Mouse (Mus musculus) stomach, embryonic 16.5 days (tissue): ENCODE results near the gene Hes6. TPM values are rescaled to one million over a fixed set of nuclear protein-coding genes. Genes with fewer than 3 reads are reported as not detected.

Experiments used
- ATAC-seq: fragments of 200-750 bp; cut with Nextera tagmentation; 2 replicates; pipeline ENCODE4 v1.8.0; 2017; ENCODE audit warnings: moderate number of reproducible peaks, moderate TSS enrichment; ENCODE audit not compliant: insufficient read depth, low FRiP score
- H3K27ac ChIP-seq: fragments of 300-500 bp; sonication (generic); 2 replicates; pipeline ENCODE4 v1.5.1; 2014; ENCODE audit warnings: low read length
- H3K27me3 ChIP-seq: fragments of 300-500 bp; sonication (generic); 2 replicates; pipeline ENCODE4 v1.6.1; 2014; ENCODE audit warnings: low read length, control low read depth, mixed read lengths; ENCODE audit not compliant: control insufficient read depth, insufficient read depth
- H3K36me3 ChIP-seq: fragments of 300-500 bp; sonication (generic); 2 replicates; pipeline ENCODE4 v1.6.1; 2014; ENCODE audit warnings: low read length; ENCODE audit not compliant: control insufficient read depth, insufficient read depth
- H3K4me1 ChIP-seq: fragments of 300-500 bp; sonication (generic); 2 replicates; pipeline ENCODE4 v1.6.1; 2014; ENCODE audit warnings: low read length, control low read depth, mixed read lengths; ENCODE audit not compliant: control insufficient read depth, insufficient read depth
- H3K4me2 ChIP-seq: fragments of 300-500 bp; sonication (generic); 2 replicates; pipeline ENCODE4 v1.6.1; 2014; ENCODE audit warnings: low read depth, low read length, mixed read lengths
- H3K4me3 ChIP-seq: fragments of 300-500 bp; sonication (generic); replicated peaks from 2 replicates; pipeline ENCODE4 v1.5.1; 2014; ENCODE audit warnings: mild to moderate bottlenecking, low read length
- H3K9ac ChIP-seq: fragments of 300-500 bp; sonication (generic); 2 replicates; pipeline ENCODE4 v1.6.1; 2014; ENCODE audit warnings: low read length
- H3K9me3 ChIP-seq: fragments of 300-500 bp; sonication (generic); replicated peaks from 2 replicates; pipeline ENCODE4 v1.6.1; 2016; ENCODE audit warnings: low read length, control low read depth; ENCODE audit not compliant: control insufficient read depth
- WGBS: fragments of 180-500 bp; shearing (Covaris S2); extraction: QIAGEN DNeasy Blood & Tissue Kit; methylation state at CpG from one replicate; pipeline ENCODE4 v1.1.7; 2014; 5-methylcytosine and 5-hydroxymethylcytosine counted together
- polyA plus RNA-seq: library from polyadenylated mRNA; unstranded; fragments of >200 nt; fragmentation: Nextera tagmentation; extraction: Ambion mirVana; gene quantifications from 2 replicates; pipeline ENCODE4 v1.2.1, GENCODE M21; 2015

Hes6 gene
- polyA plus RNA-seq, 1 experiment from 2014 or later, result 67.2 TPM

DNA sequence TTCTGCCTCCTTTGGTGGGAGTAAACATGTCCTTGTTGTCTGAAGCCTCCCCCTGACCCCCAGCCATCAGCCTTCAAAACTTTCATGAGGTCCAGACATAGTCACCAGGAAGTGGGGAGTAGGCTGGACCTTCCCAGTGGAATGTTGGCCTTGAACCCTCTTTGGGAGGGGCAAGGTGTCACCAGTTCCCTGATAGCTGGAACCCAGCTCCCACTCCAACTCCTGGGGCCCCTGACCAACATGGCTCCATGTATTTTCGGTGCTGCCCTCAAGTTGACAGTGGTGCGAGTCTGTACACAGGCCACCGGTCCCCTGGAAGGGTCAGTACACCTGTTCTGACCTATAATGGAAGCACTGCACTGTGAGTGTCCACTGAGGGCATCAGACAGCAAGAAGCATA is 46.5 kb downstream of the Hes6 start:
- H3K9me3 ChIP-seq, result no peaks in the 10 kb centered on the region
- H3K27me3 ChIP-seq, result no peaks in the 10 kb centered on the region
- H3K27ac ChIP-seq, result no peak overlapping the region
- H3K4me3 ChIP-seq, result no peak overlapping the region
- 96% methylated on average over 3 of the region's 3 CpGs for WGBS
- H3K4me1 ChIP-seq, result peaks cover 4% of the 10 kb centered on the region; the same call in 1 of the 2 replicates
- H3K36me3 ChIP-seq, result peaks cover 4% of the 10 kb centered on the region; the same call in 1 of the 2 replicates
- ATAC-seq, result no peak
- H3K4me2 ChIP-seq, result peak overlapping the region; percentile 99
- no peak overlapping the region for H3K9ac ChIP-seq

DNA sequence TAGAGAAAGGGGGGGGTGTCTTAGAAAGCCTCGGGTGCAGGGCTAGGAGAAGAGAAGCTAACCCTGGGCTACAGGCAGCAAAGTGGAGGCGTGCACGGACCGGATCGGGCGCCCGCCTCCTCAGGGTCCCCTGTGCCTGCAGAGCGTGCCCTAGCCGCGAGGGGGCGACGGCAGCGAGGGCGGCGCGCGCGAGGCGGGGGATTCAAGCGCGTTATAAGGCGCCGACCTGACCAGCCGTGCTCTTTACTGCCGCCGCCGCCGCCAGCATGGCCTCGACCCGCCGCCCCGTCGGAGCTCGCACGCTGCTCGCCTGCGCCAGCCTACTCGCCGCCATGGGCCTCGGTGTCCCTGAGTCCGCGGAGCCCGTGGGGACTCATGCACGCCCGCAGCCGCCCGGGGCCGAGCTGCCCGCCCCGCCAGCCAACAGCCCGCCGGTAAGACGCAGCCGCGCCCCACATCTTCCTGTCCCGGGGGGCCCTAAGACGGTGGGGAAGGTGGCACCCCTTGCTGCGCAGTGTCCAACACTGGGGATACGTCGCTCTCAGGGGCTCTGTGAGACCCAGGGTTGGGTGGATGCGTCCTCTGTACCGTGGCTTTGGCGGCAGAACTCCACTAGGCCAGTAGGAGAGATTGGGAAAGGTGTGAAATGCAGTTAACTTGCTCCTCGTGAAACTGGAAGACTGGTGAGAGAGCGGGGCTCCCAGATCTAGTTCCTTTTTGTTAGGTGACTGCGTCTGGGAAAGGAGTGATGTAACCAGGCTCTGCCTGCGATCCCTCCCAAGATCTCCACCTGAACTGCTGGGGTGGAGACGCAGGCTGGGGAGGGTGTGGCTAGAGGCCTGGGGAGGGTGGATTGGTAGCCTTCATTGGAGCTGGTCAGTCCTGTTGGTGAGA is 47.4 kb downstream of the Hes6 start, which contains the start of gene Erfe:
TSS of gene Erfe (plus strand) at position 216 of the 894 bp plus-strand sequence.
- H3K4me3 ChIP-seq, result peak within 1 kb of the TSS; percentile 56
- H3K27me3 ChIP-seq, result no peaks in the 10 kb centered on the region
- peak within 1 kb of the TSS; percentile 99 for H3K4me2 ChIP-seq
- peak within 1 kb of the TSS; percentile 60 for H3K27ac ChIP-seq
- H3K4me1 ChIP-seq, result peaks cover 4% of the 10 kb centered on the region; the same call in 1 of the 2 replicates
- 0 out of 2 replicates have a peak, but pooled peaks cover 4% of the 10 kb centered on the region for H3K36me3 ChIP-seq
- H3K9me3 ChIP-seq, result no peaks in the 10 kb centered on the region
- ATAC-seq, result peak; percentile 75
- H3K9ac ChIP-seq, result peak within 1 kb of the TSS; percentile 78
- WGBS, result 1% methylated on average over 65 of the region's 68 CpGs

DNA sequence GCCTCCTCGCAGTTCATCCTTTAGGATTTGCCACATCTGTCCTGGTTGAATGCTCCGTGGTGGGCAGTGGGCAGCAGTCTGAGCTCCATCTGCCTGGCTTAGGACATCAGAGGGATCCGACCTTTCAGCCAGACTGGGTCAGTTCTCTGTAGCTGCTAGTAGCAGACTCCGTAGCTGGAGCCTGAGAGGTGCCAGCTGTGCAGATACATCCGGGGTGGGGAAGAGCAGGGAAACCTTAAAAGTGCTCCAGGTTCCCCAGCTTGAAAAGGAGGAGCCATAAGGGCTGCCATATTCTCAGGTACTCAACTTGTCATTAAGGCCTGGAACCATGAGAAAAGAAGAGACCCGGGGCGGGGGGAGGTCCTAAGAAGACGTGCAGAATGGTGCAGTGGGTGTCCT is 48.0 kb downstream of the Hes6 start:
- peak overlapping the region; percentile 56 for H3K4me3 ChIP-seq
- H3K27me3 ChIP-seq, result no peaks in the 10 kb centered on the region
- 31% methylated on average over 8 of the region's 8 CpGs for WGBS
- peaks cover 4% of the 10 kb centered on the region; the same call in 1 of the 2 replicates for H3K4me1 ChIP-seq
- H3K27ac ChIP-seq, result no peak overlapping the region
- H3K36me3 ChIP-seq, result 0 out of 2 replicates have a peak, but pooled peaks cover under 1% of the 10 kb centered on the region
- ATAC-seq, result peak; percentile 4; the same call in 1 of the 2 replicates
- no peaks in the 10 kb centered on the region for H3K9me3 ChIP-seq
- H3K4me2 ChIP-seq, result peak overlapping the region; percentile 99
- H3K9ac ChIP-seq, result peak overlapping the region; percentile 78

DNA sequence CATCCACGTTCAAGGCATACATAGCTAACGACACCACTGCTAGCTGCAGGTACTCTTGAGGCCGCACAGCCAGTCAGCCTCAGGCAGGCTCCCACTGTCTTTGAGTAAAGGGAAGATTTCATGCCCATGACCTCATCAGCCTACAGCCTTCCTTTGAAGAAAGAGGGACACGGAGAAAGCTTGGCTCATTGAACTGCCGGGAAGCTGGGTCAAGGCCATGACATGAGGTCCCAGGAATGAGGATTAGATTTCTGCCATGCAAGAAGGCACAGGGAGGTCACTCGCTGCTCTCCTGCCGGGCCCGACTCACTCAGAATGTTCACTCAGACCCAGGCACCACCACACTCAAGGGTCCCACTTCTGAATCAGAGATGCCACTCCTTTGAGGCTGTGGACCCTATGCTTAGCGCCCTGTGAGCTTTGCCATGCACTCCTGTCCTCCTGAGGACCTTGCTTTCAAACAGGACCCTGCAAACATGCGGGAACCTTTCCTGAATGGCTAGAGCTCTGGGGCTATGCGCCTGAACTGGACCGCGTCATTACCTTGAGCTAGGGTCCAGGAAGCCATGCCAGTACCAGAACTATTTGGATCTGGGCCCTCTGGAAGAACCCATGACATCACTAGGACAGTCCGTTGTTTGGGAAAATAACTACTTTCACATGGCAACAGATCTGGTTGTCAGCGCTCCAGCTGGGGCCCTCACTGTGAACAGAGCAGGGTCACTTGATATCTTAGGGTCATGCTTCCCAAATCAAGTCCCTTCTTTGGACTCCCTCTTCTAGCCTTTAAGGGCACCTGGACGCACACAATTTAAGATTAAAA is 48.8 kb downstream of the Hes6 start:
- no peak for ATAC-seq
- no peak overlapping the region for H3K4me3 ChIP-seq
- no peak overlapping the region for H3K4me2 ChIP-seq
- 93% methylated on average over 16 of the region's 16 CpGs for WGBS
- H3K9me3 ChIP-seq, result no peaks in the 10 kb centered on the region
- H3K27me3 ChIP-seq, result no peaks in the 10 kb centered on the region
- no peaks in the 10 kb centered on the region for H3K36me3 ChIP-seq
- no peak overlapping the region for H3K9ac ChIP-seq
- H3K4me1 ChIP-seq, result peaks cover 4% of the 10 kb centered on the region; the same call in 1 of the 2 replicates
- H3K27ac ChIP-seq, result no peak overlapping the region

DNA sequence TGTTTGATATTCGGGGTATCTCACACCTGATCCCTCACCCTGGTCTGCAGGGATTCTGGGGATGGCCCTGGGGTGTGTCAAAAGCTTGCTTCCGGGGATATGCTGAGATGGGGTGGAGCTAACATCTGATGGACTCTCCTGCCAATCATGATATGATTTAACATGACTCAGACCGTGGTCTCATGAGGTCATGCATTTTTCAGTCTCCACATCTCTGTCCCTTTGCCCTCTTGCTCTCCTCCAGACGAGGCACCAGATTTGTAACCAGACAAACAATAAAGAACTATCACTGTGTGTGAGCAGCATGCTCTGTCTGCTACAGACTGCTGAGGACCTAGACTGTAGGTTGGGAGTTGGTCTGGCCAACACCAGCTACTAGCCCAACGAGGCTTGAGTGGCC is 51.7 kb downstream of the Hes6 start:
- no peak for ATAC-seq

More for the DNA sequence above, 51.7 kb downstream of the Hes6 start:
- H3K9ac ChIP-seq, result no peak overlapping the region
- H3K27me3 ChIP-seq, result no peaks in the 10 kb centered on the region
- 74% methylated on average over 5 of the region's 5 CpGs for WGBS
- no peaks in the 10 kb centered on the region for H3K36me3 ChIP-seq
- H3K27ac ChIP-seq, result no peak overlapping the region
- H3K9me3 ChIP-seq, result no peaks in the 10 kb centered on the region
- H3K4me2 ChIP-seq, result no peak overlapping the region
- H3K4me3 ChIP-seq, result no peak overlapping the region
- H3K4me1 ChIP-seq, result peaks cover 4% of the 10 kb centered on the region; the same call in 1 of the 2 replicates

Other genes with a start within 250 kb of the Hes6 start
- gene Ramp1, start 234.2 kb downstream of the Hes6 start, polyA plus RNA-seq, result 6.6 and 8.6 TPM in 2 replicates
- 66.6 and 69.3 TPM in 2 replicates for gene Ube2f, start 163.7 kb downstream of the Hes6 start, polyA plus RNA-seq
- 18.1 and 18.2 TPM in 2 replicates for gene Scly, start 115.7 kb downstream of the Hes6 start, polyA plus RNA-seq
- gene Espnl, start 92.0 kb downstream of the Hes6 start, polyA plus RNA-seq, result 0.03 TPM in 1 of 2 replicates, not detected in the other
- 0.37 and 2.6 TPM in 2 replicates for gene Klhl30, start 63.0 kb downstream of the Hes6 start, polyA plus RNA-seq
- 2.1 and 3.6 TPM in 2 replicates for gene Erfe, start 47.6 kb downstream of the Hes6 start, polyA plus RNA-seq
- 113 and 115 TPM in 2 replicates for gene Ilkap, start 15.2 kb downstream of the Hes6 start, polyA plus RNA-seq
- 7.7 and 8.9 TPM in 2 replicates for gene Per2, start 45.3 kb upstream of the Hes6 start, polyA plus RNA-seq
- gene Traf3ip1, start 80.6 kb upstream of the Hes6 start, polyA plus RNA-seq, result 7.3 and 7.9 TPM in 2 replicates
- gene Asb1, start 126.5 kb upstream of the Hes6 start, polyA plus RNA-seq, result 3.8 and 5.2 TPM in 2 replicates